Mouse (Mus musculus) ES-Bruce4 (cell line): ENCODE data around the gene Itga5. TPM values are rescaled to one million over a fixed set of nuclear protein-coding genes. Genes with fewer than 3 reads are reported as not detected.

ENCODE experiments used
- H3K27ac ChIP-seq: 2 replicates; pipeline ENCODE4 v1.5.1; 2012; ENCODE audit warnings: low read length, inconsistent platforms; ENCODE audit not compliant: insufficient read depth
- H3K27me3 ChIP-seq: 2 replicates; pipeline ENCODE4 v1.6.1; 2012; ENCODE audit warnings: mild to moderate bottlenecking, low read length, inconsistent platforms; ENCODE audit not compliant: control insufficient read depth, poor library complexity, insufficient read depth, severe bottlenecking
- H3K36me3 ChIP-seq: 2 replicates; pipeline ENCODE4 v1.6.1; 2012; ENCODE audit warnings: inconsistent platforms, mild to moderate bottlenecking, low read length, moderate library complexity; ENCODE audit not compliant: control insufficient read depth, poor library complexity, insufficient read depth, severe bottlenecking
- H3K4me1 ChIP-seq: one replicate; pipeline ENCODE4 v1.8.1; 2011; ENCODE audit warnings: low read length; ENCODE audit not compliant: control insufficient read depth, insufficient read depth
- H3K4me3 ChIP-seq: 2 replicates; pipeline ENCODE4 v1.5.1; 2011; ENCODE audit warnings: low read depth, mild to moderate bottlenecking, low read length
- H3K9ac ChIP-seq: 2 replicates; pipeline ENCODE4 v1.6.1; 2012; ENCODE audit warnings: low read depth, mild to moderate bottlenecking, inconsistent platforms; ENCODE audit not compliant: poor library complexity, severe bottlenecking
- H3K9me3 ChIP-seq: replicated peaks from 2 replicates; pipeline ENCODE4 v1.6.1; 2012; ENCODE audit warnings: mild to moderate bottlenecking, low read length, inconsistent platforms; ENCODE audit not compliant: control insufficient read depth, poor library complexity, insufficient read depth, severe bottlenecking
- CTCF ChIP-seq: IDR thresholded peaks from one replicate; pipeline ENCODE4 v1.8.1; 2011; ENCODE audit warnings: low read depth, low read length
- EP300 ChIP-seq: IDR thresholded peaks from 2 replicates; pipeline ENCODE4 v1.6.1; 2011; ENCODE audit warnings: low read depth, low read length; ENCODE audit not compliant: insufficient read depth
- POLR2A ChIP-seq: IDR thresholded peaks from one replicate; pipeline ENCODE4 v1.8.1; 2011; ENCODE audit warnings: low read length; ENCODE audit not compliant: insufficient read depth
- polyA plus RNA-seq: library from polyadenylated mRNA; stranded (reverse); fragments of >200 nt; gene quantifications from 2 replicates; pipeline ENCODE4 v1.2.4, GENCODE M21; 2011; ENCODE audit warnings: low read depth; ENCODE audit not compliant: missing spikeins, insufficient read depth, insufficient read length

Gene Itga5
- polyA plus RNA-seq, 1 experiment: 35.6 TPM

DNA sequence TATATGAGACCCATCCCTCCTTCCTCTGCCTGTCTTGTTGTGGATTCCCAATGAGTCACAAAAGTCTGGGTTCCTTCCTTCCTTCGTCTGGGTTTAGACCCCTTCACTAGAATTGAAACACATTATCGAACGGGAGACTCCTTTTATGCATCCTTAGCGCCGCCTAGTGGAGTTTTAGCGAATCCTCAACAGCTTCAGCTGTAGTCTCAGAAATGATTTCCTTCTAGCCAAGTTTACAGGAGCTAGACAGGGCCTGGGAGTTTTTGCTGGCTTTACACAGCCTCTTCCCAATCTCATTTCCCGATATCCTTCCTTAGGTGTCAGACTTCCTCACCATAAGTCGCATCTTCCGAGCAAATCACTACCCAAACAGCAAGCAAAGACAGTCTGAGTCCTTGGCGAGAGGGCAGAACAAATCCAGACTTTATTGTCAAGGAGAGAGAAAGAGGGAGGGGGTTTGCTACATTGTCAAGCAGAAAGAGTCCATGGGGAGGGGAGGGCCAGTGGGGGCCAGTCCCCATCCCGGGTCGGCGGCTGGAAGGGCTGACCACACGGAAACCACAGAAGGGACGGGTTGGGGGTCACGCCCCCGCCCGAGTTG lies 53.0 kb downstream of the Itga5 start:
- no peak overlapping the region for H3K4me3 ChIP-seq
- H3K27ac ChIP-seq: no peak overlapping the region
- TF ChIP-seq POLR2A (no peak), EP300 (no peak), CTCF (no peak)
- no peaks in the 10 kb centered on the region for H3K9me3 ChIP-seq
- H3K27me3 ChIP-seq: no peaks in the 10 kb centered on the region
- peaks cover 15% of the 10 kb centered on the region for H3K36me3 ChIP-seq
- no peaks in the 10 kb centered on the region for H3K4me1 ChIP-seq
- peak overlapping the region; percentile 50 for H3K9ac ChIP-seq

DNA sequence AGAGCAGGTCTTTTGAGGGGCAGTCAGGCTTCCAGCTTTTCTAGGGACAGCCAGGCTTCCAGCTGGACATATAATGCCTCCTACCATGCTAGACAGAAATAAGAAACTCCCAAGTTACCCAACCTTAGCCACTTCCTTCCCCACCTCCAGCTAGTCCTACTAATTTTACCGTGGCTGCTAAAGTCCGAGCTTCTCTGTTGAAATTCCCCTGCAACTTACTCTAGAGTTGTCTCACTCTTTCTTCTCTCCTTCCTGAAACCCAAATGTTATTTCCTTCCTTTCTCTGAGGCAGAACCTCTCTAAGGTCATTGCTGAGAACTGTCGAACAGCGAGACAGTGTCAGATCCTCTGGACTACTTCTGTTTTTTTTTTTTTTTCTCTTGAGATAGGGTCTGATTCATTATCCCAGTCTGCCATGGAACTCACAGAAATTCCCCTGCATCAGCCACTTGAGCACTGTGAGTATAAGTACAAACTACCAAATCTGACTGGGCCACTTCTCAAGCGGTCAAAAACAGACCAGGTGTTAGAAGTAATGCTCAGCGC lies 56.1 kb downstream of the Itga5 start, which contains the start of gene Gpr84:
TSS of gene Gpr84 (minus strand) at position 248 of the 546 bp plus-strand sequence.
- no peaks in the 10 kb centered on the region for H3K36me3 ChIP-seq
- peaks cover 1% of the 10 kb centered on the region for H3K4me1 ChIP-seq
- H3K27me3 ChIP-seq: no peaks in the 10 kb centered on the region
- H3K9ac ChIP-seq: no peak within 1 kb of the TSS
- no peak within 1 kb of the TSS for H3K27ac ChIP-seq
- no peak within 1 kb of the TSS for H3K4me3 ChIP-seq
- TF ChIP-seq POLR2A: no peak
- no peak for TF ChIP-seq CTCF
- no peak for TF ChIP-seq EP300
- H3K9me3 ChIP-seq: no peaks in the 10 kb centered on the region

DNA sequence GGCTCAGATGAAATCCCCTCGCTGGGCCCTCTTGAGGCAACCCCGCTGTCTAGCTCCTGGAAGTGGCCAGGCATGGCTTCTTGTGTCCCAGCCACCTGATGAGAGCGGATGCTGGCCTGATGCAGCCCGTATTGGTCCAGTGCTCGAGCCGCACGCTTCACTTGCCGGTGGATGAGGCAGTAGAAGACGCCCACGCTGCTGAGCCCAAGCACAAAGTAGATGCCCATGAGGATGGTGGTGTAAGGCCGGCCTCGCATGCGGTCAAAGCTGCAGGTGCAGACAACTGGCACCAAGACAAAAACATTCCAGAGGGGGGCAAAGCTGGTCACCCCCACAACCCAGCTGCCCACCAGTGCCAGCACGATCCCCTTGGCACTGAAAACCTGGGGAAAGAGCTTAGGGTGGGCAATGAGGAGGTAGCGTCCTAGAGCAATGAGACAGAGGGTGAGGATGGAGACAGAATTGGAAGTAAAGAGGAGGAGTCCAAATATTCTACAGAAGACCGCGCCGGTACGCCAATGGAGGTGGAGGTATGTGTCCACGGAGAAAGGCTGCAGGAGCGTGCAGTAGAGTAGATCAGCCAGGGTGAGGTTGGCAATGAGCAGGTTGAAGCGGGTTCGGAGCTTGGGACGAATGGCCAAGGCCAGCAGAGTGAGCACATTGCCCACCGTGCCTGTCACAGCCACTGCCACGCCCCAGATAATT lies 57.5 kb downstream of the Itga5 start:
- H3K4me3 ChIP-seq: peak overlapping the region; percentile 1
- H3K36me3 ChIP-seq: no peaks in the 10 kb centered on the region
- TF ChIP-seq EP300 (no peak), POLR2A (no peak), CTCF (no peak)
- H3K9ac ChIP-seq: peak overlapping the region; percentile 11; the same call in 1 of the 2 replicates
- no peaks in the 10 kb centered on the region for H3K9me3 ChIP-seq
- peaks cover 1% of the 10 kb centered on the region for H3K4me1 ChIP-seq
- H3K27ac ChIP-seq: no peak overlapping the region
- H3K27me3 ChIP-seq: no peaks in the 10 kb centered on the region

DNA sequence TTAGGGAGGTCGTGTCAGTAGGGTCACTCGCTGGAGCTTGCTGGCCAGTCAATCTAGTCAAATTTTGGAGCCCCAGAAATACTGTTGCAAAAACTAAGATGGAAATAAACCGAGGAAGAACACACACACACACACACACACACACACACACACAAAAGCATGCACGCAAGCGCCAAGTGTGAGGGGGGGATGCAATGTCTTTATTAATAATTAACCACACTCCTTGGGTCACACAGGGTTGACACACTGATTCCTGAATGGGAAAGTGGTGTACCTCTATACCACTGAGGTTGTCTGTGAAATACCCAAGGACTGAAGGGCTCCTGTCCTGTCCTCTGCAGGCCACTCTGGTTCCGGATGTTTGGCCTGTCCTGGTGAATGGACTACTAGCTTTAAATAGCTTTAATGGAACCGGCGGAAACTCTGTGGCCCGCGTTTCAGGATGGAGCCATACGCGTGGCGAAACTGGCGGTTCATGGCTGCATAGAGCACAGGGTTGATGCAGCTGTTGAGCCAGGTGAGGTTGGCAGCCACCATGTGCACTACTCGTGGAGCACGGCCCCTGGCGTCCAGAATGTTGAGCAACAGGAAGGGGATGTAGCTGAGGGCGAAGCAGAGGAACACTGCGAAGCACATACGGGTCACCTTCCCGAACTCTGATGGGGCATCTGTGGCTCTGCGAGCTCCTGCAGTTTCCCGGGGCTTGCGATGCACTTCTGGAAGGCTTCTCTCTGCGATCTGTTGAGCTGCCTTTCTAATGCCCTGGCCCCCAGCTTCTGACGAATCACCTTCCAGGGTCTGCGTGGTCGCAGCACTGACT lies 58.3 kb downstream of the Itga5 start:
- H3K27me3 ChIP-seq: no peaks in the 10 kb centered on the region
- peak overlapping the region; percentile 11; the same call in 1 of the 2 replicates for H3K9ac ChIP-seq
- H3K9me3 ChIP-seq: no peaks in the 10 kb centered on the region
- peaks cover 1% of the 10 kb centered on the region for H3K4me1 ChIP-seq
- TF ChIP-seq POLR2A (no peak), CTCF (peak; percentile 53), EP300 (no peak)
- no peaks in the 10 kb centered on the region for H3K36me3 ChIP-seq
- H3K27ac ChIP-seq: no peak overlapping the region
- H3K4me3 ChIP-seq: peak overlapping the region; percentile 1

DNA sequence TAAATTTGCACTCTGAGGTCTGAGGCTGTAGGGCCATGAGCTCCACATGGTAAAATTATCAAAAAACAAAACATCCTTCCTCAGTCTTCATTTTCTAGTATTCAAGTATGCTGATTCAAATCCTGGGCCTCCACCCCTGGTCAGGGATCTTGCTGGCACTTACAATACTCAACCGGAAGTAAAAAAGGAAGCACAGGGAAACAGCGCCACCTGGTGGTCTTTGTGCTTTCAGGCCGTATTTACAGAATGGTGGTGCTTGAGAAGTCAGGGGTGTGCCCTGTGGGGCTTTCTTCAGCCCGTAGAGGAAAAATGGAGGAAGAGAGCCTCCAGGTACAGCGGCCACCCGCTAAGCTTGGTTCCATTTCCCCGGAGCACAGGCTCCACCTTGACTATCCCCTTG lies 59.4 kb downstream of the Itga5 start:
- no peak overlapping the region for H3K9ac ChIP-seq
- H3K36me3 ChIP-seq: no peaks in the 10 kb centered on the region
- H3K4me3 ChIP-seq: no peak overlapping the region
- peaks cover 1% of the 10 kb centered on the region for H3K4me1 ChIP-seq
- TF ChIP-seq CTCF: peak; percentile 71
- no peak for TF ChIP-seq EP300
- H3K27me3 ChIP-seq: no peaks in the 10 kb centered on the region
- no peaks in the 10 kb centered on the region for H3K9me3 ChIP-seq
- H3K27ac ChIP-seq: no peak overlapping the region
